Mouse (Mus musculus) liver, embryonic 13.5 days (tissue): ENCODE measurements around the gene Rnf220. TPM values are rescaled to one million over a fixed set of nuclear protein-coding genes. Genes with fewer than 3 reads are reported as not detected.

Source experiments
- ATAC-seq: fragments of 200-750 bp; cut with Nextera tagmentation; 2 replicates; pipeline ENCODE4 v1.8.0; 2017; ENCODE audit warnings: low read depth, mild to moderate bottlenecking, moderate number of reproducible peaks, moderate library complexity
- DNase-seq: peaks from one replicate; pipeline ENCODE4 v3.0.0; 2022
- H3K27ac ChIP-seq: fragments of 300-500 bp; sonication (generic); 2 replicates; pipeline ENCODE4 v1.5.1; 2015; ENCODE audit warnings: moderate library complexity, mild to moderate bottlenecking, inconsistent platforms
- H3K27me3 ChIP-seq: fragments of 300-500 bp; sonication (generic); 2 replicates; pipeline ENCODE4 v1.6.1; 2015; ENCODE audit warnings: mild to moderate bottlenecking, inconsistent platforms
- H3K36me3 ChIP-seq: fragments of 300-500 bp; sonication (generic); 2 replicates; pipeline ENCODE4 v1.6.1; 2015; ENCODE audit warnings: mild to moderate bottlenecking, inconsistent platforms
- H3K4me1 ChIP-seq: fragments of 300-500 bp; sonication (generic); replicated peaks from 2 replicates; pipeline ENCODE4 v1.6.1; 2015; ENCODE audit warnings: inconsistent platforms
- H3K4me2 ChIP-seq: fragments of 300-500 bp; sonication (generic); 2 replicates; pipeline ENCODE4 v1.6.1; 2015; ENCODE audit warnings: inconsistent platforms, mild to moderate bottlenecking, moderate library complexity
- H3K4me3 ChIP-seq: fragments of 300-500 bp; sonication (generic); replicated peaks from 2 replicates; pipeline ENCODE4 v1.5.1; 2015; ENCODE audit warnings: mild to moderate bottlenecking, inconsistent platforms
- H3K9ac ChIP-seq: fragments of 300-500 bp; sonication (generic); 2 replicates; pipeline ENCODE4 v1.6.1; 2015; ENCODE audit warnings: mild to moderate bottlenecking, inconsistent platforms
- H3K9me3 ChIP-seq: fragments of 300-500 bp; sonication (generic); replicated peaks from 2 replicates; pipeline ENCODE4 v1.6.1; 2016; ENCODE audit warnings: inconsistent platforms
- WGBS: fragments of 180-500 bp; shearing (Covaris S2); methylation state at CpG from one replicate; pipeline ENCODE4 v1.1.7; 2015; ENCODE audit not compliant: insufficient replicate concordance; 5-methylcytosine and 5-hydroxymethylcytosine counted together
- polyA plus RNA-seq: library from polyadenylated mRNA; unstranded; fragments of >200 nt; fragmentation: Nextera tagmentation; extraction: Ambion mirVana; gene quantifications from 2 replicates; pipeline ENCODE4 v1.2.1, GENCODE M21; 2015

The Rnf220 gene
- polyA plus RNA-seq, 1 experiment from 2014 or later, result 31.6 TPM

- WGBS, result 59% methylated on average over 7 of the region's 7 CpGs
- Histone ChIP-seq H3K36me3 (no peaks in the 10 kb centered on the region), H3K27ac (no peak overlapping the region), H3K4me1 (peaks cover 29% of the 10 kb centered on the region), H3K9ac (no peak overlapping the region), H3K4me2 (no peak overlapping the region), H3K27me3 (peaks cover 6% of the 10 kb centered on the region), H3K4me3 (no peak overlapping the region), H3K9me3 (no peaks in the 10 kb centered on the region)
- DNase-seq (no peak), ATAC-seq (no peak)
These were observed 103.8 kb downstream of the Rnf220 start for GRCm38 (mm10) chr4:117393027-117393426.

GRCm38 (mm10) chr4:117392391-117392790, 104.5 kb downstream of the Rnf220 start:
- peaks cover 29% of the 10 kb centered on the region for H3K4me1 ChIP-seq
- H3K27ac ChIP-seq, result no peak overlapping the region
- peaks cover 5% of the 10 kb centered on the region for H3K27me3 ChIP-seq
- no peak overlapping the region for H3K4me3 ChIP-seq
- ATAC-seq (peak; percentile 59), DNase-seq (no peak)
- no peak overlapping the region for H3K9ac ChIP-seq
- no peaks in the 10 kb centered on the region for H3K36me3 ChIP-seq
- H3K9me3 ChIP-seq, result no peaks in the 10 kb centered on the region
- peak overlapping the region; percentile 52 for H3K4me2 ChIP-seq
- 28% methylated on average over 2 of the region's 2 CpGs for WGBS

- Histone ChIP-seq H3K9me3 (no peaks in the 10 kb centered on the region), H3K4me1 (peaks cover 29% of the 10 kb centered on the region), H3K36me3 (no peaks in the 10 kb centered on the region), H3K4me2 (peak overlapping the region; percentile 52), H3K4me3 (peak overlapping the region; percentile 17), H3K27me3 (peaks cover 3% of the 10 kb centered on the region), H3K27ac (no peak overlapping the region), H3K9ac (no peak overlapping the region)
- DNase-seq (no peak), ATAC-seq (0 out of 2 replicates have a peak, but pooled peaks have one; percentile 7)
- 9% methylated on average over 9 of the region's 9 CpGs for WGBS
These were observed 104.9 kb downstream of the Rnf220 start for GRCm38 (mm10) chr4:117391966-117392365.

GRCm38 (mm10) chr4:117390850-117391795, 105.7 kb downstream of the Rnf220 start:
- peak overlapping the region; percentile 17 for H3K4me3 ChIP-seq
- WGBS, result 36% methylated on average over 22 of the region's 22 CpGs
- no peak overlapping the region for H3K9ac ChIP-seq
- DNase-seq, result no peak
- H3K27me3 ChIP-seq, result peaks cover 3% of the 10 kb centered on the region
- no peak overlapping the region for H3K27ac ChIP-seq
- H3K4me1 ChIP-seq, result peaks cover 29% of the 10 kb centered on the region
- no peaks in the 10 kb centered on the region for H3K36me3 ChIP-seq
- peak overlapping the region; percentile 52 for H3K4me2 ChIP-seq
- ATAC-seq, result no peak
- H3K9me3 ChIP-seq, result no peaks in the 10 kb centered on the region

DNA sequence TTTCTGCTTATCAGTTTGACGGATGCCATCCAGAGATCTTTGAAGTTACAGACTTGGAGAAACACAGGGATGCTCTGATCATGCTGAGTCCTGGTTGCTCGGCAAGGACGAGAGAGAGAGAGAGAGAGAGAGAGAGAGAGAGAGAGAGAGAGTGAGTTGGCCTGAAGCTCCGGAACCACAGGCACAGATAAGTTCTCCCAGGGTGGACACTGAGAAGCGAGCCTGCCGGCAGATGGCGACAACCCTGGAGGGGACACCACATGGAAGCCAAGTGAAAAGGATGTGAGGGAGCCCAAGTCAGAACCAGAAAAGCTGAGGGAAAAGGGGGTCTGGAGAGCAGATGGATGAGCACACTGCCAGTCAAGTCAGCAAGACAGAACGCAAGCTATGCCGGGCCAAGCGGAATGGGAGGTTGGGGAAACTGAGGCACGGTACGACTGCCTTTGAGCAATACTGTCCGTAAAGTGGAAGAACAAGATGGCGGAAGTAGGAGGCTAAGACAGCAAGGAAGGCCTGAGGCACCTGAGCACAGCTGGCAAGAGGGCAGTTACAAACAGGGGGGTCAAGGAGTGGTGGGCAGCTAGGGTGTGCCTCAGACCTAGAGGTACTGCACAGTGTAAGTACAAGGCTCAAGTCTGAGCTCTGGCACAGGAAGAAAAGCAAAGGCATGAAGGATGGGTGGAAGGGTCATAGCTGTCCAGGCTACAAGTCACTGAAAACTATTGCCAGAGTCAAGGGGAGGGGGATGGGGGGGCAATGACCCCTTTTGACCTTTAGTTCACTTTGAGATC, 107.4 kb downstream of the Rnf220 start:
- H3K36me3 ChIP-seq, result no peaks in the 10 kb centered on the region
- H3K9ac ChIP-seq, result no peak overlapping the region
- ATAC-seq (no peak), DNase-seq (no peak)
- peaks cover 3% of the 10 kb centered on the region for H3K27me3 ChIP-seq
- no peaks in the 10 kb centered on the region for H3K9me3 ChIP-seq
- 68% methylated on average over 14 of the region's 14 CpGs for WGBS
- H3K4me3 ChIP-seq, result no peak overlapping the region
- peaks cover 29% of the 10 kb centered on the region for H3K4me1 ChIP-seq
- H3K27ac ChIP-seq, result no peak overlapping the region
- no peak overlapping the region for H3K4me2 ChIP-seq

DNA sequence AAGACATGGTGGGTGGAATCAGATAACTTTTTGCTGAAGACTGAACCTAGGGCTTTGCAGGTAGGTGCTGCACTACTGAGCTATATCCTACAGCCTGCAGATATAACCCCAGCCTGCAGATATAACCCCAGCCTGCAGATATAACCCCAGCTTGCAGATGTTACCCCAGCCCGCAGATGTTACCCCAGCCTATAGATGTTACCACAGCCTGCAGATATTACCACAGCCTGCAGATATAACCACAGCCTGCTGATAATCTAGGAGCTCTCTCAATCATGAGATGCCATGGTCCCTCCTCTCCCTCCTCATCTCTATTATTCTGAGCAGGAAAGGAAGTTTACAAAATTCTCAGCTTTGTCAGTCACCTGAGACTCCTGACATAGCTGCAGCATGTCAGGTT, 111.6 kb downstream of the Rnf220 start:
- H3K4me3 ChIP-seq, result no peak overlapping the region
- no peak overlapping the region for H3K9ac ChIP-seq
- 12% methylated on average over 1 of the region's 1 CpGs for WGBS
- no peaks in the 10 kb centered on the region for H3K36me3 ChIP-seq
- H3K9me3 ChIP-seq, result no peaks in the 10 kb centered on the region
- H3K4me1 ChIP-seq, result no peaks in the 10 kb centered on the region
- 0 out of 2 replicates have a peak, but pooled peaks have one; percentile 43 for ATAC-seq
- no peak overlapping the region for H3K27ac ChIP-seq
- H3K27me3 ChIP-seq, result no peaks in the 10 kb centered on the region
- no peak for DNase-seq
- H3K4me2 ChIP-seq, result no peak overlapping the region

GRCm38 (mm10) chr4:117381846-117382245, 115.0 kb downstream of the Rnf220 start:
- Histone ChIP-seq H3K4me2 (no peak overlapping the region), H3K4me3 (no peak overlapping the region), H3K9me3 (no peaks in the 10 kb centered on the region), H3K4me1 (no peaks in the 10 kb centered on the region), H3K27me3 (no peaks in the 10 kb centered on the region), H3K36me3 (no peaks in the 10 kb centered on the region), H3K9ac (no peak overlapping the region), H3K27ac (no peak overlapping the region)
- 73% methylated on average over 8 of the region's 8 CpGs for WGBS
- ATAC-seq (no peak), DNase-seq (no peak)

GRCm38 (mm10) chr4:117380558-117380935, 116.3 kb downstream of the Rnf220 start:
- H3K4me2 ChIP-seq, result no peak overlapping the region

DNA sequence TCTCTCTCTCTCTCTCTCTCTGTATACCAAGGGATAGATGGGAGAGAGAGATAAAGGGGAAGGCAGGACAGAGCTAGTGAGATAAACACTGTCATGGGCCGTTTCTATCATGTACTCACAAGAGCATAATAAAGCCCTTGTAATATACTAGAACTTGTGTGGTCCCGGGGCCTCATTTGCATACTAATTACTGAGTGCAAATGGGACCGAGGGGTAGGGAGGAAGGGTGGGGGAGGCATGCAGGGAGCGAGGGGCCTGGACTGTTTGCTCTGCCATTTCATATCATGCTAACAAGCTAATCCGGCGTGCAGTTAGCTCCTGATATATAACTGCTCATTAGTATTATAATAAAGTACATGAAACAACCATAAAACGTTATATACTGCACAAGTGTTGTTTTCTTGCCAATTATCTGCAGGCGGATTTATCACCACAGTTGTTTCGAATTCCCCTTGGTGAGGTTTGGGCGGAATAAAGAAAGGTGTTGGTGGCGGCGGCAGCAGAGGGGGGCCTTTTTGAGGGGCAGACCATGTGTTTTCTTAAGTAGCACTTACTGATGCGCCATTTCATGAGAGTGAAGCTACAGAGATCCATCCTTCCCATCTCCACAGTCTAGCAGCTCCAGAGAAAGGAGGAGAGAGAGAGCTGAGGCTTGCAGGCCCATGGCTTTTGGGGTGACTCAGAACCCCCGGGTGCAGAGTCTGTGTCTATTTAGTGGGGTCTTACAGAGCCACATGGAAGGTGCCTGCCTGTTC, 116.9 kb downstream of the Rnf220 start:
- Histone ChIP-seq H3K4me2 (no peak overlapping the region), H3K4me1 (no peaks in the 10 kb centered on the region), H3K36me3 (no peaks in the 10 kb centered on the region), H3K4me3 (no peak overlapping the region), H3K27ac (no peak overlapping the region), H3K9ac (no peak overlapping the region), H3K9me3 (no peaks in the 10 kb centered on the region), H3K27me3 (no peaks in the 10 kb centered on the region)
- DNase-seq (no peak), ATAC-seq (no peak)
- 68% methylated on average over 14 of the region's 14 CpGs for WGBS

More at GRCm38 (mm10) chr4:117380558-117380935, 116.3 kb downstream of the Rnf220 start:
- no peak for ATAC-seq
- Histone ChIP-seq H3K27me3 (no peaks in the 10 kb centered on the region), H3K9me3 (no peaks in the 10 kb centered on the region), H3K36me3 (no peaks in the 10 kb centered on the region), H3K4me3 (no peak overlapping the region), H3K4me1 (no peaks in the 10 kb centered on the region), H3K9ac (no peak overlapping the region), H3K27ac (no peak overlapping the region)
- 82% methylated on average over 5 of the region's 5 CpGs for WGBS
- DNase-seq, result no peak

DNA sequence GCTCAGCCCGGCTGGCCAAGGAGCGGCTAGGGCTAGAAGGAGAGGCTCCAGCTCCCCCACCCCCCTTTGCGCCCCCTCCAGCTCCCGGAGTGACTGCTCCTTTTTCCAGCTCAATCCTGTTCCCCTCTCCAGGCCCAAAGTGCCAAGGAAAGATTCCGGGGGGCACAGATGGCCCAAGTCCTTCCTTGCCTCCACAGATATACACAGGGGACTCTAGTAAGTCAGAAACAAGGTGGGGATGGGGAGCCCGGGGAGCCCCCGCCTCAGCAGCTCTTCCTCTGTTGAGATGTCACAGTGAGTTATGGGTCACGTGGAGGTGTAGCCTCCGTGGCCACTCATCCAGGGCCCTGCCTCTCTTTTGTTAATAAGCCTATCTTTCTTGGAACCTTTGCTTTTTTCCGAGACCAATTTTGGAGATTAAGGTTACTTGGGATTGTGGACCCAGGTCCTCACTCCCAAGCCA, 122.7 kb downstream of the Rnf220 start:
- no peaks in the 10 kb centered on the region for H3K36me3 ChIP-seq
- H3K4me2 ChIP-seq, result no peak overlapping the region
- ATAC-seq, result no peak
- H3K27me3 ChIP-seq, result no peaks in the 10 kb centered on the region
- peaks cover 3% of the 10 kb centered on the region; the same call in 1 of the 2 replicates for H3K4me1 ChIP-seq
- no peak overlapping the region for H3K4me3 ChIP-seq
- H3K9me3 ChIP-seq, result no peaks in the 10 kb centered on the region
- DNase-seq, result no peak
- no peak overlapping the region for H3K9ac ChIP-seq
- H3K27ac ChIP-seq, result no peak overlapping the region
- 39% methylated on average over 10 of the region's 10 CpGs for WGBS
